Mouse (Mus musculus): Measurements from ENCODE around the gene 1600014C23Rik.
A peak's percentile ranks its signal among the peaks of the same experiment; 100 is the strongest.

The 1600014C23Rik gene

GRCm38 (mm10) chr17:45733735-45734301 lies at the start of gene 1600014C23Rik:
Gene 1600014C23Rik, minus strand, starts transcription at chr17:45733844.
- DNase-seq (ENCODE audit: low read depth): no peak

GRCm38 (mm10) chr17:45778446-45778845 lies 44.8 kb upstream of the 1600014C23Rik start:
- no peak for DNase-seq (ENCODE audit: low read depth)

GRCm38 (mm10) chr17:45777431-45777830 lies 43.8 kb upstream of the 1600014C23Rik start:
- DNase-seq (ENCODE audit: low read depth): no peak

- no peak for DNase-seq (ENCODE audit: low read depth)
These were observed 42.5 kb upstream of the 1600014C23Rik start for GRCm38 (mm10) chr17:45776185-45776584.

GRCm38 (mm10) chr17:45775468-45775867 lies 41.8 kb upstream of the 1600014C23Rik start:
- DNase-seq (ENCODE audit: low read depth): no peak

GRCm38 (mm10) chr17:45772566-45772965 lies 38.9 kb upstream of the 1600014C23Rik start:
- no peak for DNase-seq (ENCODE audit: low read depth)

- no peak for DNase-seq (ENCODE audit: low read depth)
These were observed 38.5 kb upstream of the 1600014C23Rik start for GRCm38 (mm10) chr17:45772096-45772495.

- DNase-seq (ENCODE audit: low read depth): no peak
These were observed 36.8 kb upstream of the 1600014C23Rik start for GRCm38 (mm10) chr17:45770441-45770840.

- no peak for DNase-seq (ENCODE audit: low read depth)
These were observed 36.2 kb upstream of the 1600014C23Rik start for GRCm38 (mm10) chr17:45769821-45770220.

GRCm38 (mm10) chr17:45767536-45768146 lies 34.0 kb upstream of the 1600014C23Rik start:
- no peak for DNase-seq (ENCODE audit: low read depth)

GRCm38 (mm10) chr17:45766735-45767535 lies 33.3 kb upstream of the 1600014C23Rik start:
- peak; percentile 57 for DNase-seq (ENCODE audit: low read depth)

GRCm38 (mm10) chr17:45765914-45766313 lies 32.3 kb upstream of the 1600014C23Rik start:
- no peak for DNase-seq (ENCODE audit: low read depth)

- no peak for DNase-seq (ENCODE audit: low read depth)
These were observed 29.5 kb upstream of the 1600014C23Rik start for GRCm38 (mm10) chr17:45763188-45763587.

GRCm38 (mm10) chr17:45761902-45762301 lies 28.3 kb upstream of the 1600014C23Rik start:
- DNase-seq (ENCODE audit: low read depth): no peak

- no peak for DNase-seq (ENCODE audit: low read depth)
These were observed 27.5 kb upstream of the 1600014C23Rik start for GRCm38 (mm10) chr17:45760965-45761645.

GRCm38 (mm10) chr17:45759751-45760150 lies 26.1 kb upstream of the 1600014C23Rik start:
- DNase-seq (ENCODE audit: low read depth): no peak

GRCm38 (mm10) chr17:45758808-45759207 lies 25.2 kb upstream of the 1600014C23Rik start:
- no peak for DNase-seq (ENCODE audit: low read depth)

- DNase-seq (ENCODE audit: low read depth): no peak
These were observed 24.3 kb upstream of the 1600014C23Rik start for GRCm38 (mm10) chr17:45757932-45758331.

- DNase-seq (ENCODE audit: low read depth): no peak
These were observed 23.2 kb upstream of the 1600014C23Rik start for GRCm38 (mm10) chr17:45756831-45757230.

- DNase-seq (ENCODE audit: low read depth): no peak
These were observed 22.7 kb upstream of the 1600014C23Rik start for GRCm38 (mm10) chr17:45756391-45756790.

GRCm38 (mm10) chr17:45754186-45754862 lies 20.7 kb upstream of the 1600014C23Rik start:
- no peak for DNase-seq (ENCODE audit: low read depth)

- DNase-seq (ENCODE audit: low read depth): no peak
These were observed 19.0 kb upstream of the 1600014C23Rik start for GRCm38 (mm10) chr17:45752678-45753077.

Measured in c-Kit-positive CD71-positive TER-119-negative erythroid progenitor cells, embryonic 14.5 days (primary cell).